Mouse (Mus musculus): Measurements from ENCODE around the gene Gfral. TPM values are rescaled to one million over a fixed set of nuclear protein-coding genes. Genes with fewer than 3 reads are reported as not detected.
A peak's percentile ranks its signal among the peaks of the same experiment; 100 is the strongest.

The Gfral gene
- total RNA-seq, 2 experiments from 2014 or later = not detected

- intact Hi-C loops (cut with DNase I) = no loop called here
- DNase-seq (ENCODE audit: extremely low spot score in 1 of 2, low spot score in 2 of 2) = peak in 1 of 2 experiments; percentile 48
Observed at GRCm38 (mm10) chr9:76138378-76139109, 74.9 kb downstream of the Gfral start.

GRCm38 (mm10) chr9:76134042-76134441 lies 79.4 kb downstream of the Gfral start:
- DNase-seq (ENCODE audit: extremely low spot score in 1 of 2, low spot score in 2 of 2) = no peak
- intact Hi-C loops (cut with DNase I) = no loop called here

- DNase-seq (ENCODE audit: extremely low spot score in 1 of 2, low spot score in 2 of 2) = no peak
- intact Hi-C loops (cut with DNase I) = no loop called here
Observed at GRCm38 (mm10) chr9:76129353-76129752, 84.1 kb downstream of the Gfral start.

GRCm38 (mm10) chr9:76124249-76124648 lies 89.2 kb downstream of the Gfral start:
- no peak for DNase-seq (ENCODE audit: extremely low spot score in 1 of 2, low spot score in 2 of 2)
- intact Hi-C loops (cut with DNase I) = no loop called here

GRCm38 (mm10) chr9:76122888-76123287 lies 90.6 kb downstream of the Gfral start:
- DNase-seq (ENCODE audit: extremely low spot score in 1 of 2, low spot score in 2 of 2) = peak; percentile 31 to 56
- intact Hi-C loops (cut with DNase I) = loop anchor here (2.0 kb wide), 1 partner anchor 360 kb away; no protein-coding TSS in a partner anchor

Other genes with a start within 250 kb of the Gfral start
- gene Hmgcll1, start 198.8 kb downstream of the Gfral start, total RNA-seq (2021) = 10 to 100 TPM; 19.4 to 19.6 TPM
- gene Hcrtr2, start 110.2 kb upstream of the Gfral start, total RNA-seq (2021) = 1 to 10 TPM; 2.8 to 4.7 TPM